Mouse (Mus musculus): ENCODE measurements around the gene Elmod3. TPM values are rescaled to one million over a fixed set of nuclear protein-coding genes. Genes with fewer than 3 reads are reported as not detected.

Elmod3 gene
- polyA plus RNA-seq, 1 experiment from 2014 or later = 15.1 TPM

GRCm38 (mm10) chr6:72552171-72553078 lies 45.8 kb downstream of the Elmod3 start:
- Histone ChIP-seq H3K4me1 (replicated peaks; ENCODE audit: control insufficient read depth, insufficient read depth, low read length) (peaks cover 17% of the 10 kb centered on the region), H3K27ac (ENCODE audit: low read depth) (peak overlapping the region; percentile 84), H3K36me3 (ENCODE audit: control insufficient read depth, insufficient read depth, low read length) (no peaks in the 10 kb centered on the region), H3K9me3 (ENCODE audit: control insufficient read depth, low read length) (no peaks in the 10 kb centered on the region), H3K4me3 (ENCODE audit: low read depth, low read length) (peak overlapping the region; percentile 34), H3K9ac (ENCODE audit: low read length) (peak overlapping the region; percentile 32), H3K27me3 (replicated peaks; ENCODE audit: control insufficient read depth, insufficient read depth, low read length) (no peaks in the 10 kb centered on the region), H3K4me2 (ENCODE audit: low read length) (peak overlapping the region; percentile 56)
- peak; percentile 84 for ATAC-seq (replicated peaks; ENCODE audit: low FRiP score, low TSS enrichment, low read depth)
- 15% methylated on average over 27 of the region's 27 CpGs for WGBS
- DNase-seq (ENCODE audit: low spot score) = peak; percentile 80

GRCm38 (mm10) chr6:72550503-72551100 lies 47.6 kb downstream of the Elmod3 start:
- Histone ChIP-seq H3K4me1 (replicated peaks; ENCODE audit: control insufficient read depth, insufficient read depth, low read length) (peaks cover 17% of the 10 kb centered on the region), H3K36me3 (ENCODE audit: control insufficient read depth, insufficient read depth, low read length) (no peaks in the 10 kb centered on the region), H3K27ac (ENCODE audit: low read depth) (no peak overlapping the region), H3K4me3 (ENCODE audit: low read depth, low read length) (no peak overlapping the region), H3K4me2 (ENCODE audit: low read length) (no peak overlapping the region), H3K9me3 (ENCODE audit: control insufficient read depth, low read length) (no peaks in the 10 kb centered on the region), H3K27me3 (replicated peaks; ENCODE audit: control insufficient read depth, insufficient read depth, low read length) (no peaks in the 10 kb centered on the region), H3K9ac (ENCODE audit: low read length) (no peak overlapping the region)
- no peak for ATAC-seq (replicated peaks; ENCODE audit: low FRiP score, low TSS enrichment, low read depth)
- no peak for DNase-seq (ENCODE audit: low spot score)
- 86% methylated on average over 10 of the region's 10 CpGs for WGBS

DNA sequence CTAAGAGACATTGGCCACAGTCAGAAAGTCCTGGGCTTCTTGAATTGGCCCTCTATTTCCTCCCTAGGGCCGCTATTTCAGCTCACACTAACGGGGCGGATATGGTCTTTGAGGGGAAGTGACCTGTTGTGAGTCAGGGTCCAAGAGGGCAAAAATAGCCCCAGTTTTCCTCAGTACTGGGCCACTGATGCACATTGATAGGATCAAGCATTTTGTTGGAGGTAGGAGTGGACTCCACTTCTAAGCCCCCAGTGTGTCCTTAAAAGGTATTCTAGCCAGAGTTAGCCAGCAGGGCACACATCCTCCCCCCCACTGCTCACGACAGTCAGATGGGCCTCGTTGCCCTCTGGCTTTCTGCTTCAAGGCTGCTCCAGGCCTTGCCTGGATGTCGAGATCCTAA lies 48.2 kb downstream of the Elmod3 start:
- no peak for ATAC-seq (replicated peaks; ENCODE audit: low FRiP score, low TSS enrichment, low read depth)
- 60% methylated on average over 6 of the region's 6 CpGs for WGBS
- H3K4me2 ChIP-seq (ENCODE audit: low read length) = no peak overlapping the region
- H3K9ac ChIP-seq (ENCODE audit: low read length) = no peak overlapping the region
- H3K27ac ChIP-seq (ENCODE audit: low read depth) = no peak overlapping the region
- H3K9me3 ChIP-seq (ENCODE audit: control insufficient read depth, low read length) = no peaks in the 10 kb centered on the region
- no peaks in the 10 kb centered on the region for H3K36me3 ChIP-seq (ENCODE audit: control insufficient read depth, insufficient read depth, low read length)
- H3K4me3 ChIP-seq (ENCODE audit: low read depth, low read length) = no peak overlapping the region
- DNase-seq (ENCODE audit: low spot score) = no peak
- no peaks in the 10 kb centered on the region for H3K27me3 ChIP-seq (replicated peaks; ENCODE audit: control insufficient read depth, insufficient read depth, low read length)
- H3K4me1 ChIP-seq (replicated peaks; ENCODE audit: control insufficient read depth, insufficient read depth, low read length) = peaks cover 17% of the 10 kb centered on the region

DNA sequence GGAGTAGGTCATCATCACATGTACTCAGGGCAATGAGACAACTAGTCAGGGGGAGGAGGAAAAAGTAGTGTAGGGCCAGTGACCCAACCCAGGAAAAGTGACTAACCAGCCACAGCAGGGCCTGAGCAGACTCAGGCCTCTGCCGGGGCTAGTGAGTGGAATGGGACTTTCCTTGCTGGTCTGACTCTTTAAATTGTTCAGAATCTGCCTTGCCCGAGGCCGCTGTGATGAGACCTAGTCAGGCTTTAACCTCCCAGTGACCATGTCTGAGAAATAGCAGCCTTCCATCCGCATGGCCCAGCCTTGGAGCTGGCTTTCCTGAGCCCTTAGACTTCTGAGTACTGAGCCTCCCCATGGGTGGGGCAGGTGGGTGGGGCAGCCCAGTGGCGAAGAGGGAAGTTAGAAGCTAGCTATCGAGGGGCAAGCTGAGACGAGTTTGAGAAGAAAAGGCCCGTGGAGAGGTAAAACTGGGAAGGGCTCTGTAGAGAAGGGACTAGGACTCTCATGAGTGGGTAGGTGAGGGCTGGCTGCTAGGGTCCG lies 49.1 kb downstream of the Elmod3 start:
- DNase-seq (ENCODE audit: low spot score) (no peak), ATAC-seq (replicated peaks; ENCODE audit: low FRiP score, low TSS enrichment, low read depth) (no peak)
- H3K9me3 ChIP-seq (ENCODE audit: control insufficient read depth, low read length) = no peaks in the 10 kb centered on the region
- H3K4me1 ChIP-seq (replicated peaks; ENCODE audit: control insufficient read depth, insufficient read depth, low read length) = peaks cover 25% of the 10 kb centered on the region
- no peak overlapping the region for H3K27ac ChIP-seq (ENCODE audit: low read depth)
- no peaks in the 10 kb centered on the region for H3K36me3 ChIP-seq (ENCODE audit: control insufficient read depth, insufficient read depth, low read length)
- H3K27me3 ChIP-seq (replicated peaks; ENCODE audit: control insufficient read depth, insufficient read depth, low read length) = no peaks in the 10 kb centered on the region
- no peak overlapping the region for H3K9ac ChIP-seq (ENCODE audit: low read length)
- H3K4me2 ChIP-seq (ENCODE audit: low read length) = no peak overlapping the region
- WGBS = 51% methylated on average over 9 of the region's 9 CpGs
- no peak overlapping the region for H3K4me3 ChIP-seq (ENCODE audit: low read depth, low read length)

- 86% methylated on average over 3 of the region's 3 CpGs for WGBS
- DNase-seq (ENCODE audit: low spot score) (no peak), ATAC-seq (replicated peaks; ENCODE audit: low FRiP score, low TSS enrichment, low read depth) (no peak)
- H3K4me1 ChIP-seq (replicated peaks; ENCODE audit: control insufficient read depth, insufficient read depth, low read length) = peaks cover 21% of the 10 kb centered on the region
- H3K27me3 ChIP-seq (replicated peaks; ENCODE audit: control insufficient read depth, insufficient read depth, low read length) = no peaks in the 10 kb centered on the region
- no peaks in the 10 kb centered on the region for H3K36me3 ChIP-seq (ENCODE audit: control insufficient read depth, insufficient read depth, low read length)
- H3K27ac ChIP-seq (ENCODE audit: low read depth) = no peak overlapping the region
- H3K9me3 ChIP-seq (ENCODE audit: control insufficient read depth, low read length) = no peaks in the 10 kb centered on the region
- H3K9ac ChIP-seq (ENCODE audit: low read length) = no peak overlapping the region
- no peak overlapping the region for H3K4me2 ChIP-seq (ENCODE audit: low read length)
- no peak overlapping the region for H3K4me3 ChIP-seq (ENCODE audit: low read depth, low read length)
These were observed 50.4 kb downstream of the Elmod3 start for GRCm38 (mm10) chr6:72547862-72548261.

- H3K9ac ChIP-seq (ENCODE audit: low read length) = no peak overlapping the region
- no peaks in the 10 kb centered on the region for H3K9me3 ChIP-seq (ENCODE audit: control insufficient read depth, low read length)
- no peaks in the 10 kb centered on the region for H3K27me3 ChIP-seq (replicated peaks; ENCODE audit: control insufficient read depth, insufficient read depth, low read length)
- H3K4me2 ChIP-seq (ENCODE audit: low read length) = no peak overlapping the region
- H3K36me3 ChIP-seq (ENCODE audit: control insufficient read depth, insufficient read depth, low read length) = no peaks in the 10 kb centered on the region
- H3K27ac ChIP-seq (ENCODE audit: low read depth) = no peak overlapping the region
- no peak overlapping the region for H3K4me3 ChIP-seq (ENCODE audit: low read depth, low read length)
- no peak for ATAC-seq (replicated peaks; ENCODE audit: low FRiP score, low TSS enrichment, low read depth)
- no peak for DNase-seq (ENCODE audit: low spot score)
- H3K4me1 ChIP-seq (replicated peaks; ENCODE audit: control insufficient read depth, insufficient read depth, low read length) = peaks cover 18% of the 10 kb centered on the region
- WGBS = 97% methylated on average over 2 of the region's 2 CpGs
These were observed 51.1 kb downstream of the Elmod3 start for GRCm38 (mm10) chr6:72547121-72547520.

GRCm38 (mm10) chr6:72545377-72545776 lies 52.8 kb downstream of the Elmod3 start:
- no peak overlapping the region for H3K4me3 ChIP-seq (ENCODE audit: low read depth, low read length)
- H3K36me3 ChIP-seq (ENCODE audit: control insufficient read depth, insufficient read depth, low read length) = no peaks in the 10 kb centered on the region
- no peak overlapping the region for H3K27ac ChIP-seq (ENCODE audit: low read depth)
- no peak overlapping the region for H3K4me2 ChIP-seq (ENCODE audit: low read length)
- no peaks in the 10 kb centered on the region for H3K9me3 ChIP-seq (ENCODE audit: control insufficient read depth, low read length)
- no peak for ATAC-seq (replicated peaks; ENCODE audit: low FRiP score, low TSS enrichment, low read depth)
- H3K27me3 ChIP-seq (replicated peaks; ENCODE audit: control insufficient read depth, insufficient read depth, low read length) = no peaks in the 10 kb centered on the region
- peaks cover 13% of the 10 kb centered on the region; the same call in 1 of the 2 replicates for H3K4me1 ChIP-seq (replicated peaks; ENCODE audit: control insufficient read depth, insufficient read depth, low read length)
- DNase-seq (ENCODE audit: low spot score) = no peak
- no peak overlapping the region for H3K9ac ChIP-seq (ENCODE audit: low read length)
- 67% methylated on average over 7 of the region's 7 CpGs for WGBS

DNA sequence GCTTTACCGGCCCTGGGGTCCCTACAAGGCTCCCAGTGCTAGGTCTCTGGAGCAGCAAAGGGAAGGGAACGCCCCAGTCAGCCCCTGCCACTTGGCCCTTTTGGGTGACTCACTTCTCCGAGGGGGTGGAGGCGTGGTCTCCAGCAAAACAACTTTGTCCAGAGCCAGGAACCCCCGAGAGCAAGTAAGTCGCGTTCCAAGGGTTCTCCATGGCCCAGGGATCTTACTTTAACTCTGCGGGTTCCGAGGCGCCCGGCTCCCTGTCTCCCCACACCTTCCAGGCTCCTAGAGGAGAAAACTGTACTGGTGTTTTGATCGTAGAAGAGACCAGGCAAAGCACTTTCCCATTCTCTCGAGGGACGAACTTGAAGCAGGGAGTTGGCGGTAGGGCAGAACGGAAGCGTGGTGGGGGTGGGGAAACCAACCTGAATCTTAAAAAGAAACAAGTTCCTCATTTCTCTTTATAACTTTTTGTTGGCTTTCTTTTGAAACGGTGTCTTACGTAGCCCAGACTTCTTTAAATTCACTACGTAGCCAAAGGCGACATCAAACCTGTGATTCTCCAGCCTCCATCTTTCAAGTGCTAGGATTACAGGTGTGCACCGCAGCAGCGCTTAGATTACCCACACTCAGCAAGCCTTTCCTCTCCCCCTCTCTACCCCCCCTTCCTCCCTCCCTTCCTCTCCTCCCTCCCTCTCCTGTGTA lies 53.8 kb downstream of the Elmod3 start, which contains the start of gene Capg:
Capg (plus strand) TSS at position 109 of the 705 bp plus-strand sequence.
- WGBS = 11% methylated on average over 23 of the region's 23 CpGs
- 0 out of 2 replicates have a peak, but pooled peaks have one; percentile 24 for ATAC-seq (replicated peaks; ENCODE audit: low FRiP score, low TSS enrichment, low read depth)
- Histone ChIP-seq H3K4me2 (ENCODE audit: low read length) (peak within 1 kb of the TSS; percentile 66), H3K4me1 (replicated peaks; ENCODE audit: control insufficient read depth, insufficient read depth, low read length) (peaks cover 11% of the 10 kb centered on the region; the same call in 1 of the 2 replicates), H3K4me3 (ENCODE audit: low read depth, low read length) (peak within 1 kb of the TSS; percentile 38), H3K27ac (ENCODE audit: low read depth) (peak within 1 kb of the TSS; percentile 57; the same call in 1 of the 2 replicates), H3K27me3 (replicated peaks; ENCODE audit: control insufficient read depth, insufficient read depth, low read length) (no peaks in the 10 kb centered on the region), H3K36me3 (ENCODE audit: control insufficient read depth, insufficient read depth, low read length) (no peaks in the 10 kb centered on the region), H3K9ac (ENCODE audit: low read length) (peak within 1 kb of the TSS; percentile 53), H3K9me3 (ENCODE audit: control insufficient read depth, low read length) (no peaks in the 10 kb centered on the region)
- peak; percentile 72 for DNase-seq (ENCODE audit: low spot score)
